Mouse (Mus musculus) embryo, embryonic 10.5 days (tissue): ENCODE results near the gene Leng9.
"Not testable (repeated sequence)": the region's sequence is repeated elsewhere in the genome, so short reads cannot be mapped to it uniquely, and the experiment has no call there.

ENCODE experiments used
- DNase-seq: peaks from one replicate; pipeline ENCODE4 v3.0.0-alpha.2; 2015; ENCODE audit warnings: low spot score

The Leng9 gene

DNA sequence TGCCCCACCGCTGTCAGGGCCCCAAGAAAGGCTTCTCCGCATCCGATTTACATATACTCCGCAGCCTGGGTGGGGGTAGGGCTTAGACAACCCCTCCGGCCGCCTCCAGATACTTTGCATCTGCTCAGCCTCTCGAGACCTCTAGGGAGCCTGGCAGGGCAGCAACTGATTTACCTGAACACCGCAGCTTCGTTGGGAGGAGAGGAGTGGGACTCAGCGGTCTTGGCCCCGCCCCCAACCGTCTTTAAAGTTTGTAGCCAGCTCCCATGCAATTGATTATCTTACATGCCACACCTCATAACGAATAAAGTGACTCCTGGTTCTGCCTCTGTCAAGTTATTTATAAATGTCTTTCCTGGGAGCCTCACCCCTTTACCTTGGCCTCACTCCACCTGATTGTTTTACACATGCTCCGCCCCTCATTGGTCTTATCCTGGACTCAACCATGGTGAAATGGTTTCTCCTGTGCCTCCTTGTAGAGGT lies at the start of gene Leng9:
Gene Leng9 (minus strand): TSS at position 316 of the 483 bp plus-strand sequence.
- no peak for DNase-seq

DNA sequence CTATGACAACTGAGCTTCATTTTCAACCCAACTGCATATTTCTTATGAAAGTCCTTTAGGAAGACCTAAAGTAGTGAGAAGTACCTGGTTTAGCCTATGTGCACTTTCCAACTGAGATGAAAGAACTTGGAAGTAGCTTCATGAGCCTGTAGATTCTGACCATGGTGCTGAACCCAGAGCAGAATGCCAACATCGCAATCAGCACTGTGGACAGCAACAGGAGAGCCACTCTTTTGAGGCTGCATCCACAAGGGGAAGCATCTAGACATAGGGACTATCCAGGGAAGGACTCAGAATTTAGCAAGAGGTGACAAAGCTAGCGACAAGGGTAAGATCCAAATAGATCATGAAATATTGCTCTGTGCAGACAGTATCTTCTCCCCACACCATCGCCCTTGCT lies 28.3 kb upstream of the Leng9 start:
- peak; percentile 62 for DNase-seq

DNA sequence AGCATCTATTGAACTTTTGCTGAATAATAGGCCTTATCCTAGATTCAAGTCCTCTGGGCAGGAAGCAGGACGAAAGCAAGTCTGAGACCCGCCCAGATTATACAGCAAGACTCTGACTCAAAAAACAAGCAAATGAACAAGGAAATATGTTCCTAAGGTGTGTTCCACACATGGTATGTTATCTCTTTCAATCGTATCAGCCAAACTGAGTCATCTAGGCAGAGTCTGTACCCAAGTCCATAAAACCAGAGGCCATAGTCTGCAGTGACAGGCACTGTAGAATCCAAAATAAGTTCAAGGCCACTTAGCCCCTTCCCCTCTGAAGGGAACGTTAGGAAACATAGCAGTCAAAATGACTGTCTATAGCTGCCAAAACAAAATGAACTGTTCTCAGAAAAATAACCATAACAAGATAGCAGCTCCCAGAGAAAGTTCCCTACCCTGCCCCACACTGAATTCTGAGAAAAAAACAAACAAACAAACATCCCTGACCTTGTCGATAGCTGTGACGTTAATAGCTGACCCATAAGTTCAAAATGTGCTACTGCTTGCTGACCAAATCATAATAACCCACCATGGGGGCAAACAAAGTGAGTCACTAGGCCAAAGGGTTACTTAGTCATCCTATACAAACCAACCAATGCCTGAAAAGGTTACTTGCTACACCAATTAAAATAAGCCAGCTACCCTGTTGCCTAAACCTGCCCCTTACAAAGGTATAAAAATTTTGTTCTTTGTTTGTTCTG lies 20.2 kb upstream of the Leng9 start:
- no peak for DNase-seq

DNA sequence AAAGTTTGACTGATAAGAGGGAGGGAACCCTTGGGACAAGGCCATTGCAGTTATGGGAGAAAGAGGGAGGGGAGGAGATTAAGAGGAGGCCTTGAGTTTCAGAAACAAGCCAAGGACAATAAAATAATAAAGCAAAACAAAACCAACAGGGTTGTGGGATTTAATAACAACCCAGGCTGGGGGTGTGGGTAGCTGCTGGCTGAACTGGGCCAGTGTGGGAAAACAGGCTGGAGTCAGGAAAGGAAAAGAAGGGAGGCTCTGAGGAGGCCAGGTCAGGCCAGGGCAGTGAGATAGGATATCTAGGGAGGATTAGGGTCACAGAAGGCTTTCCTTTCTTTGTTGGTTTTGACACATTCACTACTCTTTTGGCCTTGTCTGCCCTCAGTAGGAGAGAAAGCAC lies 16.9 kb upstream of the Leng9 start:
- no peak for DNase-seq

DNA sequence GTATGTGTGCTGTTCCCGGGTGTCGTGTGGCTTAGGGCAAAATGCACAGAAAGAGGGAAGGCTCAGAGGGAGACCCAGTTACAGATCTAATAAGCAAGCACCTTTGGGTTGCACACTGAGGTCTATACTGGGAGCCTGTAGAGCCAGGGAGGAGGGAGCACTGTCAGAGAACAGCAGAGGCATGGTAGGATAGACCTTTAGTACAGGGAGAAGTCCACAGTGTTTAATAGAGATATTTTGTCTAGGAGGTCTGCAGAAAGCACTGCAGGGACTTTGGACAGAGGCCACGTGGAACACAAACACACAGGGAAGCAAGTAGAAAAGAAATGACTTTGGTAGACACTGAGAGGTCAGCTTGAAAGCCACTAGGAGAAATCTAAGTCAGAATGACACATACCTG lies 15.1 kb upstream of the Leng9 start:
- no peak for DNase-seq

DNA sequence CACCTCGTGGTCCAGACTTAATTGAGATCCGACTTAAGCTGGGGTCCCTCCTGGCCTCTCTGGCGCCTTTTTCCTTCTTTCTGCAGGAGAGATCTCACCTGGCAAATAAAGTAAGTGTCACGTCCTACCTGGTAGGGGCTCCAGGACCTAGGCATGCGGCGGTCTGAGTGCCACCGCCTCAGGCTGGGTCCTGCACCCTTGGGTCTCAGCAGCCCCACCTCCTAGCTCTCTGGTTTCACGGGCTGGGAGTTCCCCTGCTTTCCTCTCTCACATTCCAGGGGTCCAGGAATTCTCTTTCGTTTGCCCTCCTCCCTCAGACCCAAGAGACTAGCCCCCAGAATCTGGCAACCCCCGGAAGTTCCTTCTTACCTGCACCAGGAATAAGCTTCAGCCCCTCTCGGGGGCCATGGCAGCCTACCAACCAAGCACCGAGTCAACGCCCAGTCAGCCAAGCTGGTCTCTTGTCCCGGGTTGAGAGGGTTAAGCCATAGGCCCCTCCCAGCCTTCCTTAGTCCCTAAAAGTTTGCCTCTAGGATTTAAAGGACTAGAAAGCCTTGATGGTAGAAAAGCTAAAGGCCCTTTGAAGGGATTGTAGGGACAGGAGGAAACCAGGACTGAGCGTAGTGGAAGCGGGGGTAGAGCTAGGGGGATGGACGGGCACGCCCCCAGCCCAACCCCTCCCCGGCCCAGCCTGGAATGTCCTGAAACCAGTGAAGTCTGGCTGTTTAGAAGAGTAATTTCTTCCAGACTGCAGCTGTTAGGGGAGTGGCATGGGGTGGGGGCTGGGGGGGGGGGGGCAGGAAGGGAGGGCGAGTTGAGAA lies 14.1 kb upstream of the Leng9 start, which contains the start of gene Cdc42ep5:
Gene Cdc42ep5 (minus strand): TSS at position 771 of the 821 bp plus-strand sequence.
- DNase-seq: peak; percentile 80

- peak; percentile 44 for DNase-seq
These were observed 13.4 kb upstream of the Leng9 start for GRCm38 (mm10) chr7:4163571-4164072.

GRCm38 (mm10) chr7:4161596-4161995 lies 11.4 kb upstream of the Leng9 start:
- DNase-seq: not testable (repeated sequence)

DNA sequence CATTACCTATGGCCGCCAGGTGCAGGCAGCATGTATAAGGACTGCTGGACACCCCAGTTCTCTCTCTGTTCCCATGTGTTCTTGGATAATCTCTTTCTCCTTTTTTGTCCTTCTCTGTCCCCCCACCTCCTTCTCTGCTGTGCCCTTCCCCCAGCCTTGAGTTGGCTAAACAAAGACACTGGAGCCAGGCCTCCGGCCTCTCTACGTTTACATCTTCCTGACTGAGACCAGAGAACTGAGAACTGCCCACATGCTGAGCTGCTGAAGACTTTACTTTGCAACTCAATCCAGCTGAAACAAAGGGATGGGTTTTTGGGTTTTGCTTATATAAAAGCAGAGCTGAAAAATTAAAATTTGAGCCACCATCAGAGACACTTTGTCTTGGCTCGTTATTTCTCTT lies 4.8 kb upstream of the Leng9 start:
- no peak for DNase-seq

DNA sequence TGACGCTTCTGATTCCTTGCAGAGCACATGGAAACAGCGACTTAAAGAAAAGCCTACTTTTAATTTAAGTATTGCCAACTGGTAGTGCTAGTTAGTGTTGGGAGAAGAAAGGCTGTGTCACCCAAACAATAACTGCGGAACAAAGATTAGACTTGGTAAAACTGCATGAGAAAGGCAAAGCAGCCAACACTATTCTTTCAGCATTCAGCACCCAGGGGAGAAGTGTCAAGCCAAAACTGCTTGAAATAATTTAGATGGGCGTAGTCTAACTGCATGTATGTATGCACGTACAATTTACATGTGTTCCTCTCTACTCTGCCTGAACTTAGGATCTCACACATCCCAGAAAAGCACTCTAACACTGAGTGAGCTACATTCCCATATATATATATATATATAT lies 4.2 kb upstream of the Leng9 start:
- DNase-seq: no peak

DNA sequence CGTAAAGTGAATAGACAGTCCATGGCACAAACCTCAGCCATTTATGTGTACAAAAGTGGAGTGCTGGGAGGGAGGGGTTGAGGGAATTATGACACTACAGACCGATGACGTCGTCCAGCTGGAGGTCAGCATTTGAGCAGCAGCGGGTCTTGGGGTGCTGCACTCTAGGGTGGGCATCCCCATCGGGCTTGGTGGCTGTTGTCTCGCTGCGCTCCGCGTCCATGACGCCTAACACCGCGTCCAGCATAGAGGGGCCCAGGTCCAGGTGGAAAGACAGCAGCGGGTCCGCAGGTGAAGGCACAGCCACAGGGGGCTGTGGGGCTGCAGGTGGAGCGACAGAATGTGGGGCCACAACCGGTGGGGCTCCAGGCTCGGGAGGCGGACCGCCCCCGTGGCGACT lies 1.1 kb upstream of the Leng9 start:
- no peak for DNase-seq

DNA sequence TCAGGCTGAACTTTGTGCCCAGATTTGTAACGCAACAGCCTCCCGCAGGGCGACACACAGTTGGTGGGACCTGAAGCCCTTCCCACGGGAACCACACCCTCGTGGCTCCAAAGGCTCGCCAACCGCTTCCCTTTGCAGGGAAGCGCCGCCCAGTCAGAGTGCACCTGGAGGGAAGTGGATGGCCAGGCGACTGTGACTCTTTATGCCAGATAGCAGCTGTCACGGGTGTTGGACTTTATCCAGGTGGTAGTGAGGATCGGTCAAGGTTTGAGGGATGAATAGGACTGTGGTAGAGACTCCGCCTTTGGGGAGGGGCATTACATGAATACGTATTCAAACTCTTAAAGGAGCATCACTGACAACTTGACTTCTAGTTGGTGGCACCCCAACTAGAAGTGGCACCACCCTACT lies 642 bp upstream of the Leng9 start:
- DNase-seq: no peak

DNA sequence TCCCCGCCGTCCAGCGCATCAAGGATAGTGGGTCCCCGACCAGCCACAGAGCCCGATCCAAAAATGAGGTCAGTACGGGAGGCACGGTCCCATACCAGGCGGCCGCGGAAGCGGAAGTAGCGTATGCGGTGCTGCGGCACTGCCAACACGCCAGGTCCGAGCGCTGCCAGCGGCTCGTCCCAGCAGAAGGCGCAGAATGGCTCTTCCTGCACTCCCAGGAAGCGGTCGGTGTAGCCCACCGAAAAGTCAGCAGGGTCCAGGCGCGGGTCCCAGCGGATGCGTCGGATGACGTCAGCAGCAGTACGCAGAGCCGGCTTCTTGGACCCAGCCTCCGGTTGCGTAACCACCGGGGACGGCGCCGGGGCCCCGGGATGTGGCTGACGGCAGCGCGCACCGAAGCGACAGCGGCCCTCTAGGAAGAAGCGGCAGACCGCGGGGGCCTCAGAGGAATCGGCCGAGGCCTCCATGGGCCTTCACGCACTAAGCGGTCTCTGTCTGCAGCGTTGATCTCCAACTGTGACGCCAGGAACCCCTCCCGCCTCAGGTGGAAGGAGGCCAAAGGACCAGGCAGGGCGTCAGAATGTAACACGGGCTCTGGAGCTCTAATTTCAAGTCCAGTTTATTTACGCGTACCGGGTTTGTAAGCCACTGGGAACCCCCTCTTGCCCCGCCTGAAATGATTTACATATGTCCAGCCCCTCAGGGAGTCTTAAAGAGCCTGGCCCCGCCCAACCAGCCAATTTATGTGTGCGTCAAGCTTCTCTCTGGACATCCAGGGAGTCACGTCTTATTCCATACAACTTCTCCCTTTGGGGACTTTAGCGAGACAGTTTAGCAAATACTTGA lies 742 bp downstream of the Leng9 start:
- DNase-seq: peak; percentile 86

GRCm38 (mm10) chr7:4148341-4149208 lies 1.6 kb downstream of the Leng9 start:
- no peak for DNase-seq

GRCm38 (mm10) chr7:4147836-4148235 lies 2.3 kb downstream of the Leng9 start:
- no peak for DNase-seq

GRCm38 (mm10) chr7:4147371-4147770 lies 2.8 kb downstream of the Leng9 start:
- no peak for DNase-seq

GRCm38 (mm10) chr7:4146241-4147180 lies 3.7 kb downstream of the Leng9 start:
- no peak for DNase-seq

DNA sequence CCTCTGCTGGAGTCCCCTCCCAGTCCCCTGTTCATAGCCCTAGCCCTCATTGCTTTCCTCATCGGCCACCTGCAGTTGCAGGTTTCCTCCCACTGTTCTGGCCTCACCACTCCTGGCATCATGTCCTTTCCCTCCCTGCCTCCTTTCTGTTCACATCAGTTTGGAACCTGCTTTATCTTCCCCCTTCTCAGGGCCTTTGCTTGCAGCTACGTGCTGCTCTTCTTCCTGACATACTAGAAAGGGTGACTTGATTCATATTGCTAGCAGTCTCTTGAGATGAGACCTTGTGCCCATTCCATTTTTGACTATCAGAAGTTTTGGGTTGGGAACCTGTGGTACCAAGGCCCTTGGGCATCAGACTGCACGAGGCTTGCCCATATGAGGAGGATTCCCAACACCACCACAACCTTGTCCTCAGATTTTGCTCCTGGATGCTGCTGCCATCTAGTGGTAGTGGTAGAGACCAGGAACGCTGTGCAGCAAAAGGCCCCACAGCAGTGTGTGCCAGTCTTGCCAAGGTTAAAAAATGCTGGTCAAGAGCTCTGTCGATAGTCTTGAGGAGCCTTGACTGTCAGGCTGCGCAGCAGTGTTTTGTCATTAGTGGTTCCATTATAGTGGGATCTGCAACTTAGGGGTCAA lies 4.5 kb downstream of the Leng9 start:
- DNase-seq: peak; percentile 63
